Mouse (Mus musculus) left cerebral cortex, postnatal 10 days (tissue): Measurements from ENCODE around the gene Wdr20. TPM values are rescaled to one million over a fixed set of nuclear protein-coding genes. Genes with fewer than 3 reads are reported as not detected.
"Not testable (repeated sequence)": the region's sequence is repeated elsewhere in the genome, so short reads cannot be mapped to it uniquely, and the experiment has no call there.

Source experiments
- DNase-seq, 2 experiments: peaks; one replicate each; pipeline ENCODE4 v3.0.0; 2021 to 2022; ENCODE audit warnings: low spot score in 2 of 2, mixed read lengths in 1 of 2; ENCODE audit errors: extremely low spot score in 1 of 2
- intact Hi-C: fragments of 180-260 bp; cut with DNase I; formaldehyde crosslinking; loops from one replicate; pipeline ENCODE4 v1.15.1; 2025
- total RNA-seq, 2 experiments: library from RNA; stranded (reverse); gene quantifications; 2 replicates each; pipeline ENCODE4 v1.2.3; 2021

Wdr20 gene
- 10 to 100 TPM; 34.6 to 35.9 TPM for total RNA-seq

GRCm38 (mm10) chr12:110737170-110738157 is at the start of gene Wdr20:
Gene Wdr20 (plus strand): TSS chr12:110737944.
- intact Hi-C loops = loop anchor here (5.0 kb wide), 2 partner anchors 50 to 105 kb away; partner anchors contain the start of gene Mok
- DNase-seq = peak; percentile 95 to 98

- DNase-seq, intact Hi-C loops: not testable (repeated sequence)
These were observed 48.8 kb upstream of the Wdr20 start for GRCm38 (mm10) chr12:110688921-110689320.

- no peak for DNase-seq
- intact Hi-C loops = no loop called here
These were observed 47.7 kb upstream of the Wdr20 start for GRCm38 (mm10) chr12:110689919-110690643.

GRCm38 (mm10) chr12:110693378-110693777 is 44.4 kb upstream of the Wdr20 start:
- DNase-seq, intact Hi-C loops: not testable (repeated sequence)

- intact Hi-C loops = loop anchor here (5.0 kb wide), 1 partner anchor 147 kb away; the partner anchor contains the start of gene Mok
These were observed 42.0 kb upstream of the Wdr20 start for GRCm38 (mm10) chr12:110695676-110696171.

GRCm38 (mm10) chr12:110696173-110696974 is 41.4 kb upstream of the Wdr20 start:
- peak; percentile 96 to 98 for DNase-seq
- intact Hi-C loops = loop anchor here (5.0 kb wide), 1 partner anchor 146 kb away; the partner anchor contains the start of gene Mok

More at GRCm38 (mm10) chr12:110695676-110696171, 42.0 kb upstream of the Wdr20 start:
- DNase-seq = peak; percentile 36 to 85

- intact Hi-C loops = loop anchor here (5.0 kb wide), 1 partner anchor 145 kb away; the partner anchor contains the start of gene Mok
- DNase-seq = no peak
These were observed 40.8 kb upstream of the Wdr20 start for GRCm38 (mm10) chr12:110696975-110697400.

GRCm38 (mm10) chr12:110697457-110697856 is 40.3 kb upstream of the Wdr20 start:
- intact Hi-C loops = loop anchor here (5.0 kb wide), 1 partner anchor 145 kb away; the partner anchor contains the start of gene Mok
- DNase-seq = no peak

- intact Hi-C loops = loop anchor here (5.0 kb wide), 1 partner anchor 144 kb away; the partner anchor contains the start of gene Mok
- DNase-seq = no peak
These were observed 39.7 kb upstream of the Wdr20 start for GRCm38 (mm10) chr12:110698080-110698479.

- intact Hi-C loops = loop anchor here (5.0 kb wide), 1 partner anchor 144 kb away; the partner anchor contains the start of gene Mok
These were observed 39.1 kb upstream of the Wdr20 start for GRCm38 (mm10) chr12:110698523-110699170.

GRCm38 (mm10) chr12:110699171-110699547 is 38.6 kb upstream of the Wdr20 start:
- no peak for DNase-seq
- intact Hi-C loops = loop anchor here (5.0 kb wide), 1 partner anchor 143 kb away; the partner anchor contains the start of gene Mok

More at GRCm38 (mm10) chr12:110698523-110699170, 39.1 kb upstream of the Wdr20 start:
- DNase-seq = no peak

- DNase-seq = no peak
- intact Hi-C loops = loop anchor here (5.0 kb wide), 1 partner anchor 283 kb away; no protein-coding TSS in a partner anchor
These were observed 37.0 kb upstream of the Wdr20 start for GRCm38 (mm10) chr12:110700730-110701129.

- not testable (repeated sequence) for DNase-seq
- intact Hi-C loops = loop anchor here (5.0 kb wide), 1 partner anchor 284 kb away; no protein-coding TSS in a partner anchor
These were observed 36.4 kb upstream of the Wdr20 start for GRCm38 (mm10) chr12:110701363-110701762.

- no peak for DNase-seq
- intact Hi-C loops = loop anchor here (5.0 kb wide), 1 partner anchor 285 kb away; no protein-coding TSS in a partner anchor
These were observed 35.2 kb upstream of the Wdr20 start, which contains the start of gene Hsp90aa1 for GRCm38 (mm10) chr12:110702556-110702955. Gene Hsp90aa1 (minus strand): TSS chr12:110702728.

- intact Hi-C loops = loop anchor here (5.0 kb wide), 1 partner anchor 286 kb away; no protein-coding TSS in a partner anchor
- peak; percentile 72 to 89 for DNase-seq
These were observed 34.7 kb upstream of the Wdr20 start for GRCm38 (mm10) chr12:110703008-110703471.

GRCm38 (mm10) chr12:110703682-110704081 is 34.1 kb upstream of the Wdr20 start:
- no peak for DNase-seq
- intact Hi-C loops = loop anchor here (5.0 kb wide), 1 partner anchor 286 kb away; no protein-coding TSS in a partner anchor

- intact Hi-C loops, DNase-seq: not testable (repeated sequence)
These were observed 32.3 kb upstream of the Wdr20 start for GRCm38 (mm10) chr12:110705419-110705818.
